Mouse (Mus musculus) layer of hippocampus, adult 11-12 months (tissue): Measurements from ENCODE around the gene Cldn2.

Experiments
- DNase-seq: peaks from one replicate; pipeline ENCODE4 v3.0.0; 2022; ENCODE audit warnings: low spot score

Gene Cldn2

GRCm38 (mm10) chrX:139808085-139808484 is 7.5 kb downstream of the Cldn2 start:
- DNase-seq, result peak; percentile 10

- no peak for DNase-seq
These were observed 7.9 kb downstream of the Cldn2 start for GRCm38 (mm10) chrX:139808501-139808900.

- DNase-seq, result no peak
These were observed 12.1 kb downstream of the Cldn2 start for GRCm38 (mm10) chrX:139812636-139813298.

GRCm38 (mm10) chrX:139813299-139814002 is 12.8 kb downstream of the Cldn2 start:
- DNase-seq, result no peak

GRCm38 (mm10) chrX:139814018-139814635 is 13.5 kb downstream of the Cldn2 start:
- no peak for DNase-seq

GRCm38 (mm10) chrX:139815201-139815600 is 14.6 kb downstream of the Cldn2 start:
- no peak for DNase-seq

- DNase-seq, result no peak
These were observed 24.8 kb downstream of the Cldn2 start for GRCm38 (mm10) chrX:139825402-139825801.

- DNase-seq, result no peak
These were observed 26.3 kb downstream of the Cldn2 start for GRCm38 (mm10) chrX:139826926-139827325.

- no peak for DNase-seq
These were observed 27.9 kb downstream of the Cldn2 start for GRCm38 (mm10) chrX:139828363-139829092.

- DNase-seq, result peak; percentile 44
These were observed 31.8 kb downstream of the Cldn2 start for GRCm38 (mm10) chrX:139832464-139832863.

- DNase-seq, result no peak
These were observed 38.4 kb downstream of the Cldn2 start for GRCm38 (mm10) chrX:139839057-139839456.

- no peak for DNase-seq
These were observed 40.5 kb downstream of the Cldn2 start for GRCm38 (mm10) chrX:139841091-139841490.

GRCm38 (mm10) chrX:139854795-139855194 is 54.2 kb downstream of the Cldn2 start:
- DNase-seq, result no peak

- DNase-seq, result no peak
These were observed 58.8 kb downstream of the Cldn2 start for GRCm38 (mm10) chrX:139859402-139859801.
